Mouse (Mus musculus) testis, adult 10 weeks (tissue): ENCODE measurements around the gene Flywch2. TPM values are rescaled to one million over a fixed set of nuclear protein-coding genes. Genes with fewer than 3 reads are reported as not detected.

Source experiments
- polyA plus RNA-seq: library from polyadenylated mRNA; stranded (reverse); fragments of 350-450 nt; fragmentation: Illumina TruSeq; extraction: RNeasy Lipid Tissue Mini Kit (QIAGEN cat#74804); gene quantifications from one replicate; pipeline ENCODE4 v1.2.3, GENCODE M21; 2014; ENCODE audit warnings: low read depth, low replicate concordance

Flywch2 gene
- polyA plus RNA-seq, result 1.9 TPM

DNA sequence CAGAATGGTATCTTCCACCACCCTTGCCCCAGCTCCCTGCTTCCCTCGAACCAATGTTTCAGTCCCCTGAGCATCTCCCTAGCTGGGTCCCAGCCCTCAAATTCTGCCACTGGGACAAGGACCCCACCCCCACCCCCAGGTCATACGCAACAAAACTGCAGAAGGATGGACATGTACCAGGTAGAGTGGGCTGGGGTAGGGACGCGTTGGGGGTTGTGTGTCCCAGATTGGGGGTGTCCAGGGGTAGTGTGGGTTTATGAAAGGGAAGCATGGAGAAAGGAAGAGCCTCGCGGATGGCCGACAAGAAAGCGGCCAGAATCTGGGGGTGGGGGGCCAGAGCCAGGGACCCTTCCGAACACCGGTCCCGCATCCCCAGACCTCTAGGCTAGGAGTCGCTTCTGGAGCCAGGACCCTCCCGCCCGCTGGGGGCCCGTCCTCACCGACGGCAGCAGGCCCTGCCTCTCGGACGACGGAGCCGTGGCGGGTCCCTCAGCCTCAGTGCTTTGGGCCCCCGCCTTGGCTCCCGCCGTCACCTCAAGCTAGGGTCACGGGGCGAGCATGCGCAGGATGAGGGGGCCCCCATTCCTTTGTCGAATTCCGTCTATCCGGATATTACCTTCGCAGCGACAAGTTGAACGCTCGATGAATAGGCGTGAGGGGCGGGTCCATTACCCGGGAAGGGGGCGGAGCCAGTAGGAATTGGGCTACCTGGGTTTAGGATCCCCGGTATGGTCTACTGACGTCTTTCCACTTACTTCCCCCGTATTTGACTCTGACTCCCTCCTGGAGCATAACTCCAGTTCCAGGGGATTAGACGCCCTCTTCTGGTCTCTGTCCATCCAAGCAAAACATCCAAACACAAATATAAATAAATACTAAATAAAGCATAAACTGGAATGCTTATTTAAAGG is at the start of gene Flywch2:
Gene Flywch2 (minus strand): TSS at position 521 of the 911 bp plus-strand sequence.

DNA sequence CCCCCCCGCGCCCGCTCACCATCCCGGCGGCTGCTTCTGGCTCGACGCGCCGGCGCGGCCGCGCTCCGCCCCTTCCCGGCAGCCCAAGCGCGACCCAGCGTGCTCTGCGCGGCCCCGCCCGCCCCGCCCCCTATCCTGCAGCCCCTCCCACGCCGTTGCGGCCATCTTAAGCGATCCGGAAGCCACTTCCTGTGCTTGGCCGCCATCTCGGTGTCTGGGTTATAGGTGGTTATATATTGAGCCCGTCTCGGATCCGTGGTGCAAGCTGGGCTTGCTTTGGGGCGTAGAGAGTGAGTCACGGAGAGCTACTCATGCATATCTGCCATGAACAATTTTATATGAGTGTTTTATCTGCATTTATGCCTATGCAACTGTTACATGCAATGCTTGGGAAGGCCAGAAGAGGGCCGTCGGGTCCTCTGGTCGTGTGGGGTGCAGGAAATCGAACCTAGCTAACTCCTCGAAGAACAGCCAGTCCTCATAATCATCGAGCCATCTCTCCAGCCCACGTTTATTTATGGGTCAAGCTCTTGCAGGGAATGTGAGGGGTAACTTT is 43.3 kb upstream of the Flywch2 start, which contains the start of gene Elob:
Gene Elob (minus strand): TSS at position 73 of the 556 bp plus-strand sequence.

DNA sequence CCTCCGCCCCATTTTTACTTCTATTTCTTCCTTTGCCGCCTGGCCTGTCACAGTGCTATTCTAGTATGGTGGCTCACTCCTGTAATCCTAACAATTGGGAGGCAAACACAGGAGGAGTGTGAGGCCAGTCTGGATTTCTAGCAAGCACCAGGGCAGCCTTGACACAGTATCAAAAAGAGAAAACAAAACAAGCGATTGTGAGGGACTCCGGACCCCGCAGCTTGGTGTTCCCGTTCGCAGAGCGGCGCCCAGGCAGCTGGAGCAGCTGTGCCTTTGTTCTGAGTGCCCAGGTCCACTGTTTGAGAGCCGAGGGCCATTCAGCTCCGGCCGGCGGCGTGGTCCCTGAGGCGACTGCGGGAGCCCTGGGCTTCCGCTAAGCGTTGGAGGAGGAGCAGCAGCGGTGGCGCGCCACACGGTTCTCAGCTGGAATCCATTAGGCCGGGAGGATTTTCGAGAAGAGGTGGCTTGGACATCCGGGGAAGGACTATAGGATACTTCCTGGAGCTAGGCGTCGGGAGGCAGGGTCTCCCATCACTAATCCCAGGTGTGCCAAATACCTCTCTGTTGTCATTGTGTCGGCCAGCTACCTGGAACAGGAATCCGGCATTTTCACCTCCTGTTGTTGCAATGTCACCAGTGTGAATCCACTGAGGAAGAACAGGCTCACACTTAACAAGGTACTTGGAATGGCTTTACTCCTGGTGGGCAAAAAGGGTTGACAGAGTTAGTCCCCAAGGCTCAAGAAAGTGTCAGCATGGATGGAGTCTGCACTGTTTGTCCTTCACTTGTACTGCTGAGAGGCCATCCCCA is 4.6 kb upstream of the Flywch2 start, which contains the start of gene Srrm2:
Gene Srrm2 (plus strand): TSS at position 264 of the 810 bp plus-strand sequence.

DNA sequence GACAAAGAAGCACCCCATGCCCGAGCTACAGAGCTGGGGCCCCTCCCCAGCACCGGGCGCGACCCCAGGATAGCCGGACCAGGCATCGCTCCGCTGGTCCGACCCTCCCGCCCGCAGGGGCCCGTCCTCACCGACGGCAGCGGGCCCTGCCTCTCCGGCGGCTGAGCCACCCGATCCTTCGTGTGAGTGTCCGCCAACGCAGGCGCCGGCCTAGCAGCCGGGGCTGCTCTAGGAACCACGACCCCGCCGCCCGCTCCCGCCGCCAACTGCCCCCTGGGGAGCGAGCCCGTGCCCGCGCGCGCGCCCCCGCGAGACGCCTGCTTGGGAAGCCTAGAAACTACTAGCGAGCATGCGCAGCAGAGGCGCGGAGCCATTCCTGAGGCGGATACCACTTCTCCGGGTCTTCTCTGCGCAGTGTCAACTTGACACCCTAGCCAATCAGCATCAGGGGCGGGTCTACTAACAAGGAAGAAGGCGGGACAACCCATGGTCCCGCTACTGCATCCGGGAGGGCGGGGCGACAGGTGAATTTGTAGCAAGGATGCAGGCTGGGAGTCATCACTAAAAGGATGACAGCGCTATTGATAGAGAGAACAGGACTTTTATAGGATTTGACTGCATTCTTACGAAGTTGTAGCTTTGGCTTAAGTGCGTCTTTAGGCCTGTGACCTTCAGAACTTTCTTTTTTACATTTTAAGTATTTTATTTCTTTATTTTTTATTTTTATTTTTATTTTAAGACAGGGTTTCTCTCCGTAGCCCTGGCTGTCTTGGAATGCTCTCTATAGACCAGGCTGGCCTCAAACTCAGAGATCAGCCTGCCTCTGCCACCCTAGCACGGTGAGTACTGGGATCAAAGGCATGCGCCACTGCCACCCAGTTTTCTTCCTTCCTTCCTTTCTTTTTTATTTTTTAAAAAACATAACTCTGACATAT is 14.3 kb downstream of the Flywch2 start, which contains the start of gene Flywch1:
Gene Flywch1 (minus strand): TSS at position 319 of the 935 bp plus-strand sequence.

DNA sequence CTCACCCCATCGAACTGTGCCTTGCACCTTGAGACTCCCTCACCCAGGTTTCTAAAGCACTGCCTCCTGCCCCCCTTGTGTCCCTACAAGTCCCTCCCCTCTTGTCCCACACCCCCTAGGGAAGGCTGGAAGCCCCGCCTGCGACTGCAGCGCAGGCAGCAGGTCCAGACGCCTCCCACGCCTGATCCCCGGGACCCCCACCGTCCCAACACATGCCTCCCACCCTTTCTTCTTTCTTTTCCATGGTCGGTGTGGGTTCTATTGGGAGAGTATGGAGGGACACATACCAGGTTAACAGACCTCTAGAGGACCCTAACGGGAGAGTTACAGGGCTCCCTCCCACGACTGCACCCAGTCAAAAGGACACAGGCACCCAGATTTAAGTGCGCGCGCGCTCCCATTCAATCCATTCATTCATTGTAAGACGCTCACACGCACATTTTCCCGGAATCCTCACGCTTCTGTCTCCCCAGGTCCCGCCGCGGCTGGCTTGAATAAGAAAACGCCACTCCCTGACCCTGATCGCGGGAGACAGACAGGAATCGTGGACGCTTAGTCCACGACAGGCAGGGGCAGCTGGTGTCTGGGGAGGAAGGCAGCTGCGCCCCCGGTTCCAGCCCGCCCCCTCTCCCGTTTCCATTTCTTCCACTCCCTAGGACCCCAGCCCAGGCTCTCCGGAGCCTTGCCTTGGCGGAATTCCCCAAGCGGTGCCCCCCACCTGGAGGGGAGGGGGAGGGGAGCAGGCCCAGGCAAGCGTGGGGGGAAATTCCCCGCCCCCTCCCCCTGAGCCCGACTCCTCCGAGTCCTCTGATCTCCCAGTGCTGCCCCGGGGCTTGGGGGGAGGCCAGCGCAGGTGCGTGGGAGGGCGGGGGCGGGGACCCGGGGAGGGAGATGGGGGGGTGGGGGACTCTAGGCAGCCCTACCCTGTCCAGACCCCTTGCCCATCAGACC is 40.3 kb downstream of the Flywch2 start, which contains the start of gene Kremen2:
Gene Kremen2 (minus strand): TSS at position 533 of the 951 bp plus-strand sequence.

DNA sequence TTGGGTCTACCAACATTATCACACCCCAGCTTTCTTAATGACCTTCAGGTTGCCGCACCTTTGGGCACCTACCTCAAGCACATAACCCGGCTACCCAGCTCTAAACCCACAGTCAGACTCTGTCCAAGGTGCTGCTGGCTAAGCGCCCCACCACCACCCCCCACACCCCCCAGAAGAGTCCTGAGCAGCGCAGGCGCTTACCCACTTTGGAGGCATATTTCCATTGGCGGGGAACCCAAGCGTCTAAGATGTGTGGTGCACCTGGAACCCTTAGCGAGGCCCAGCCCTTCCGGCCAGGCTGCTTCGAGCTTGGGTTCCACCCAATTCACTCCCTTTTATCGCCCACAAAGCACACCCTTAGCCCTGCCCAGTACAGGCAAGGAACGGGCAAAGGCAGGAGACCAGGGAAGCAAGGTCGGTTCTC is 45.3 kb downstream of the Flywch2 start, which contains the start of gene Paqr4:
Gene Paqr4 (minus strand): TSS at position 270 of the 424 bp plus-strand sequence.

Other genes starting within 250 kb of the Flywch2 start
- 0.14 TPM for gene Zfp213, start 221.8 kb downstream of the Flywch2 start, polyA plus RNA-seq
- 2.5 TPM for gene Zfp13, start 186.6 kb downstream of the Flywch2 start, polyA plus RNA-seq
- 0.41 TPM for gene Zscan10, start 185.2 kb downstream of the Flywch2 start, polyA plus RNA-seq
- 0.14 TPM for gene Mmp25, start 140.8 kb downstream of the Flywch2 start, polyA plus RNA-seq
- gene Bicdl2, start 125.6 kb downstream of the Flywch2 start, polyA plus RNA-seq, result not detected
- gene Hcfc1r1, start 112.5 kb downstream of the Flywch2 start, polyA plus RNA-seq, result 3.5 TPM
- gene Thoc6, start 112.2 kb downstream of the Flywch2 start, polyA plus RNA-seq, result 1.3 TPM
- gene Tnfrsf12a, start 108.6 kb downstream of the Flywch2 start, polyA plus RNA-seq, result not detected
- gene Cldn6, start 106.8 kb downstream of the Flywch2 start, polyA plus RNA-seq, result not detected
- gene Cldn9, start 102.1 kb downstream of the Flywch2 start, polyA plus RNA-seq, result not detected
- 0.87 TPM for gene 1520401A03Rik, start 63.3 kb downstream of the Flywch2 start, polyA plus RNA-seq
- gene Pkmyt1, start 59.7 kb downstream of the Flywch2 start, polyA plus RNA-seq, result 1.9 TPM
- not detected for gene Paqr4, start 45.2 kb downstream of the Flywch2 start, polyA plus RNA-seq
- gene Kremen2, start 40.2 kb downstream of the Flywch2 start, polyA plus RNA-seq, result not detected
- gene Flywch1, start 14.5 kb downstream of the Flywch2 start, polyA plus RNA-seq, result 7.3 TPM
- 89.6 TPM for gene Srrm2, start 4.5 kb upstream of the Flywch2 start, polyA plus RNA-seq
- gene Elob, start 43.1 kb upstream of the Flywch2 start, polyA plus RNA-seq, result 40.8 TPM
- gene Prss33, start 50.0 kb upstream of the Flywch2 start, polyA plus RNA-seq, result not detected
- gene Prss32, start 57.8 kb upstream of the Flywch2 start, polyA plus RNA-seq, result not detected
- gene Prss41, start 58.1 kb upstream of the Flywch2 start, polyA plus RNA-seq, result 2.3 TPM
- 34.8 TPM for gene Prss21, start 82.0 kb upstream of the Flywch2 start, polyA plus RNA-seq
- gene Dcpp1, start 94.8 kb upstream of the Flywch2 start, polyA plus RNA-seq, result not detected
- not detected for gene Dcpp2, start 94.8 kb upstream of the Flywch2 start, polyA plus RNA-seq
- not detected for gene Dcpp3, start 131.4 kb upstream of the Flywch2 start, polyA plus RNA-seq
- not detected for gene Sbp, start 155.6 kb upstream of the Flywch2 start, polyA plus RNA-seq
- not detected for gene Sbpl, start 169.2 kb upstream of the Flywch2 start, polyA plus RNA-seq
- gene Prss30, start 194.5 kb upstream of the Flywch2 start, polyA plus RNA-seq, result not detected
- not detected for gene Prss22, start 212.0 kb upstream of the Flywch2 start, polyA plus RNA-seq